Mouse (Mus musculus) E14TG2a.4 (cell line): Measurements from ENCODE around the gene Fyco1.

Experiments used
- H3K27me3 ChIP-seq: 2 replicates; pipeline ENCODE4 v1.6.1; 2014; ENCODE audit warnings: low read length, control low read depth; ENCODE audit not compliant: insufficient read depth
- H3K36me3 ChIP-seq: 2 replicates; pipeline ENCODE4 v1.6.1; 2014; ENCODE audit warnings: low read length, control low read depth; ENCODE audit not compliant: insufficient read depth
- H3K4me1 ChIP-seq: replicated peaks from 2 replicates; pipeline ENCODE4 v1.6.1; 2014; ENCODE audit warnings: low read depth, low read length, control low read depth
- H3K4me3 ChIP-seq: replicated peaks from 2 replicates; pipeline ENCODE4 v1.5.1; 2014; ENCODE audit warnings: mild to moderate bottlenecking, low read length
- H3K9me3 ChIP-seq: 2 replicates; pipeline ENCODE4 v1.6.1; 2014; ENCODE audit warnings: low read length, control low read depth
- CTCF ChIP-seq: conservative IDR thresholded peaks from 2 replicates; pipeline ENCODE4 v1.5.1; 2014; ENCODE audit warnings: low read length
- NANOG ChIP-seq: IDR thresholded peaks from 2 replicates; pipeline ENCODE4 v1.6.1; 2014; ENCODE audit warnings: borderline replicate concordance, low read length, mixed read lengths
- POU5F1 ChIP-seq: IDR thresholded peaks from 2 replicates; pipeline ENCODE4 v1.6.1; 2014; ENCODE audit warnings: low read length, borderline replicate concordance

The Fyco1 gene

GRCm38 (mm10) chr9:123851713-123852448 is at the start of gene Fyco1:
Gene Fyco1 (minus strand): TSS chr9:123851899.
- Histone ChIP-seq H3K4me1 (peaks cover 10% of the 10 kb centered on the region), H3K36me3 (no peaks in the 10 kb centered on the region), H3K27me3 (no peaks in the 10 kb centered on the region), H3K4me3 (peak within 1 kb of the TSS; percentile 90), H3K9me3 (peaks cover 24% of the 10 kb centered on the region)
- no peak for TF ChIP-seq NANOG
- no peak for TF ChIP-seq CTCF
- no peak for TF ChIP-seq POU5F1

DNA sequence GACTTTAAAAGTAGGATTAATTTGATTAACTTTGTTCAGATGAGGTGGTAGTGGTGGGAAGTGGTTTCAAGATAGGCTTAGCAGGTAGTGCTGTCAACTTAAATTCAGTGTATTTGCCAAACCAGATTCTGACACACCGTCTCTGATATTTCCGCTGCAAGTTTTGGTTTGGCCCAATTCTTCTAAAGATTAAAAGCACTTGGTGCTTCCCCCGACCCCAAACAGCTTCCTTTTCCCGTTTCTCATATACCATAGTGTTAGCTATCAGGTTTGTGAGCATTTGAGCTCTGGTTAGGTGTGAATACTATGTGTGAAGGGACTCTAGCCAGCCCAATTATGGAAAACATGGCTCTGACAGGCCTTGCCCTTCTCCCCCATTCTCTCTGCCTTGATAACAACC is 20.4 kb upstream of the Fyco1 start:
- H3K4me3 ChIP-seq: no peak overlapping the region
- H3K4me1 ChIP-seq: no peaks in the 10 kb centered on the region
- no peaks in the 10 kb centered on the region for H3K36me3 ChIP-seq
- peaks cover 36% of the 10 kb centered on the region for H3K9me3 ChIP-seq
- no peaks in the 10 kb centered on the region for H3K27me3 ChIP-seq
- TF ChIP-seq POU5F1: no peak
- no peak for TF ChIP-seq CTCF
- TF ChIP-seq NANOG: no peak

- no peak for TF ChIP-seq POU5F1
- TF ChIP-seq CTCF: no peak
- TF ChIP-seq NANOG: no peak
- Histone ChIP-seq H3K4me3 (no peak overlapping the region), H3K27me3 (no peaks in the 10 kb centered on the region), H3K36me3 (no peaks in the 10 kb centered on the region), H3K9me3 (peaks cover 49% of the 10 kb centered on the region), H3K4me1 (no peaks in the 10 kb centered on the region)
These were observed 17.6 kb upstream of the Fyco1 start for GRCm38 (mm10) chr9:123869167-123869784.

- Histone ChIP-seq H3K9me3 (peaks cover 27% of the 10 kb centered on the region), H3K27me3 (no peaks in the 10 kb centered on the region), H3K36me3 (no peaks in the 10 kb centered on the region), H3K4me3 (no peak overlapping the region), H3K4me1 (no peaks in the 10 kb centered on the region)
- TF ChIP-seq NANOG: no peak
- no peak for TF ChIP-seq POU5F1
- no peak for TF ChIP-seq CTCF
These were observed 11.9 kb upstream of the Fyco1 start for GRCm38 (mm10) chr9:123863641-123864040.

- Histone ChIP-seq H3K36me3 (no peaks in the 10 kb centered on the region), H3K4me1 (no peaks in the 10 kb centered on the region), H3K9me3 (peaks cover 21% of the 10 kb centered on the region), H3K27me3 (no peaks in the 10 kb centered on the region), H3K4me3 (no peak overlapping the region)
- TF ChIP-seq POU5F1 (no peak), NANOG (no peak), CTCF (no peak)
These were observed 11.4 kb upstream of the Fyco1 start for GRCm38 (mm10) chr9:123862895-123863616.

DNA sequence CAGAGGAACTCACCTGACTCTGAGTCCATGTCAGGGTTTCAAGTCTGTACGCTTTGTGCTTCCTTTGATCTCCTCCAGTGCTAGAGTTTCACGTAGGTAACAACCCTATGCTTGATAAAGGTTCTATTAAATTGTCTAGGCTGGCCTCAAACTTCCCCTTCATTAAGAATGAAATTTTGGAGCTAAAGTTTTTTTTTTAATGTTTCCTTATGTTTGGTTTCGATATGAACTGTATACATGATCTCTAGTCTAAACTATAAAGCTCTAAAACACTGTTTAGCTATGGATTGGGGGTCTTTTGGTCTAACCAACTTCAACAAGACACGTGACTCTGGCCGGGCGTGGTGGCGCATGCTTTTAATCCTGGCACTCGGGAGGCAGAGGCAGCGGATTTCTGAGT is 10.2 kb upstream of the Fyco1 start, which contains the start of gene Xcr1:
Gene Xcr1, minus strand, starts transcription at position 101 of the 400 bp plus-strand sequence.
- no peak for TF ChIP-seq NANOG
- Histone ChIP-seq H3K27me3 (no peaks in the 10 kb centered on the region), H3K4me3 (no peak within 1 kb of the TSS), H3K36me3 (no peaks in the 10 kb centered on the region), H3K9me3 (peaks cover 12% of the 10 kb centered on the region), H3K4me1 (no peaks in the 10 kb centered on the region)

DNA sequence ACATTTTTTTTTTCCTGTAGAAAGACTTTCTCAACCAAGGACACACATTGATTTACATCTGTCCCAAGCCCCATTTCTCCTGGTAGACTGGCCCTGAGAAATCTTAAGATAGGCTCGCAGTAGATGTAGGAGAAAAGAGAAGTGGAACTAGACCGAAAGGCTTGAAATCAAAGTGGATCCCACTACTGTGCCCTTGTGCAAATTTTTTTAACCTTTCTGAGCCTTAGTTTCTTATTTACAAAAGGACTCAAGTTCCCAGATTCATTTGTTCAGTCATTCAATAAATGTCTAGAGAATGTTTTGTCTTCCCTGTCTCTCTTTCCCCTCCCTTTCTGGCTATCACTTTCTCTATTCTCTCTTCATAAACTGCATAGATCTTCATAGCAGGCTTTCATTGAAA is 5.1 kb upstream of the Fyco1 start:
- Histone ChIP-seq H3K4me1 (no peaks in the 10 kb centered on the region), H3K27me3 (no peaks in the 10 kb centered on the region), H3K4me3 (no peak overlapping the region), H3K36me3 (no peaks in the 10 kb centered on the region), H3K9me3 (peaks cover 24% of the 10 kb centered on the region)
- TF ChIP-seq NANOG: no peak
- no peak for TF ChIP-seq POU5F1
- no peak for TF ChIP-seq CTCF
